Mouse (Mus musculus) limb, embryonic 14.5 days (tissue): Measurements from ENCODE around the gene Ciita. TPM values are rescaled to one million over a fixed set of nuclear protein-coding genes. Genes with fewer than 3 reads are reported as not detected.

ENCODE experiments used
- ATAC-seq: fragments of 200-750 bp; cut with Nextera tagmentation; 2 replicates; pipeline ENCODE4 v1.8.0; 2017; ENCODE audit warnings: low read depth, moderate number of reproducible peaks, moderate TSS enrichment; ENCODE audit not compliant: low FRiP score
- DNase-seq: peaks from one replicate; pipeline ENCODE4 v3.0.0-alpha.2; 2015; ENCODE audit warnings: low spot score
- H3K27ac ChIP-seq: fragments of 300-500 bp; sonication (generic); replicated peaks from 2 replicates; pipeline ENCODE4 v1.5.1; 2014; ENCODE audit warnings: low read depth, mild to moderate bottlenecking, low read length, moderate library complexity, mixed read lengths
- H3K27me3 ChIP-seq: fragments of 300-500 bp; sonication (generic); 2 replicates; pipeline ENCODE4 v1.6.1; 2014; ENCODE audit warnings: low read length, mixed read lengths; ENCODE audit not compliant: control insufficient read depth, insufficient read depth
- H3K36me3 ChIP-seq: fragments of 300-500 bp; sonication (generic); 2 replicates; pipeline ENCODE4 v1.6.1; 2014; ENCODE audit warnings: mild to moderate bottlenecking, low read length, moderate library complexity, mixed read lengths; ENCODE audit not compliant: control insufficient read depth, insufficient read depth
- H3K4me1 ChIP-seq: fragments of 300-500 bp; sonication (generic); 2 replicates; pipeline ENCODE4 v1.6.1; 2014; ENCODE audit warnings: antibody characterized with exemption, low read length, mixed read lengths; ENCODE audit not compliant: control insufficient read depth, insufficient read depth
- H3K4me2 ChIP-seq: fragments of 300-500 bp; sonication (generic); replicated peaks from 2 replicates; pipeline ENCODE4 v1.6.1; 2014; ENCODE audit warnings: low read depth, mild to moderate bottlenecking, low read length, moderate library complexity; ENCODE audit not compliant: severe bottlenecking
- H3K4me3 ChIP-seq: fragments of 300-500 bp; sonication (generic); replicated peaks from 2 replicates; pipeline ENCODE4 v1.5.1; 2014; ENCODE audit warnings: low read length
- H3K9ac ChIP-seq: fragments of 300-500 bp; sonication (generic); 2 replicates; pipeline ENCODE4 v1.6.1; 2014; ENCODE audit warnings: mild to moderate bottlenecking, low read depth, low read length, moderate library complexity; ENCODE audit not compliant: severe bottlenecking
- H3K9me3 ChIP-seq: fragments of 300-500 bp; sonication (generic); 2 replicates; pipeline ENCODE4 v1.6.1; 2016; ENCODE audit warnings: low read length; ENCODE audit not compliant: control insufficient read depth
- POLR2A ChIP-seq: fragments of 200-500 bp; IDR thresholded peaks from 2 replicates; pipeline ENCODE4 v1.8.0; 2012; ENCODE audit warnings: inconsistent platforms, mild to moderate bottlenecking, moderate library complexity, borderline replicate concordance; ENCODE audit not compliant: insufficient read depth, insufficient read length; ENCODE audit errors: extremely low read depth
- WGBS: fragments of 180-500 bp; shearing (Covaris S2); extraction: QIAGEN DNeasy Blood & Tissue Kit; methylation state at CpG from one replicate; pipeline ENCODE4 v1.1.7; 2014; 5-methylcytosine and 5-hydroxymethylcytosine counted together
- polyA plus RNA-seq, 2 experiments: library from polyadenylated mRNA; depleted of rRNA in 1 of 2; stranded (reverse) in 1 of 2; unstranded in 1 of 2; fragments of >200 nt; fragmentation: Nextera tagmentation in 1 of 2; extraction: Ambion mirVana in 1 of 2; gene quantifications; 2 replicates each; pipeline versions ENCODE4 v1.2.1 to v1.2.3; 2012 to 2014

Ciita gene
- polyA plus RNA-seq, 2 experiments, result 0.10 to 0.44 TPM

- DNase-seq, result no peak
- H3K4me2 ChIP-seq, result no peak overlapping the region
- no peak overlapping the region for H3K4me3 ChIP-seq
- H3K27me3 ChIP-seq, result 0 out of 2 replicates have a peak, but pooled peaks cover 9% of the 10 kb centered on the region
- no peak for ATAC-seq
- no peaks in the 10 kb centered on the region for H3K9me3 ChIP-seq
- TF ChIP-seq POLR2A, result no peak
- H3K36me3 ChIP-seq, result no peaks in the 10 kb centered on the region
- no peak overlapping the region for H3K9ac ChIP-seq
- 0 out of 2 replicates have a peak, but pooled peaks cover 3% of the 10 kb centered on the region for H3K4me1 ChIP-seq
- WGBS, result 88% methylated on average over 4 of the region's 4 CpGs
- H3K27ac ChIP-seq, result no peak overlapping the region
Measured at GRCm38 (mm10) chr16:10491716-10492115, 11.9 kb downstream of the Ciita start.

GRCm38 (mm10) chr16:10492587-10492986, 12.7 kb downstream of the Ciita start:
- no peak for ATAC-seq
- DNase-seq, result no peak
- H3K27ac ChIP-seq, result no peak overlapping the region
- H3K4me1 ChIP-seq, result 0 out of 2 replicates have a peak, but pooled peaks cover 3% of the 10 kb centered on the region
- H3K4me2 ChIP-seq, result no peak overlapping the region
- 78% methylated on average over 3 of the region's 3 CpGs for WGBS
- no peaks in the 10 kb centered on the region for H3K9me3 ChIP-seq
- no peak overlapping the region for H3K9ac ChIP-seq
- H3K27me3 ChIP-seq, result 0 out of 2 replicates have a peak, but pooled peaks cover 9% of the 10 kb centered on the region
- no peak for TF ChIP-seq POLR2A
- no peaks in the 10 kb centered on the region for H3K36me3 ChIP-seq
- no peak overlapping the region for H3K4me3 ChIP-seq

GRCm38 (mm10) chr16:10495824-10496298, 16.0 kb downstream of the Ciita start:
- Histone ChIP-seq H3K4me1 (no peaks in the 10 kb centered on the region), H3K9ac (no peak overlapping the region), H3K27me3 (0 out of 2 replicates have a peak, but pooled peaks cover under 1% of the 10 kb centered on the region), H3K36me3 (no peaks in the 10 kb centered on the region), H3K4me3 (no peak overlapping the region), H3K4me2 (no peak overlapping the region), H3K27ac (no peak overlapping the region), H3K9me3 (no peaks in the 10 kb centered on the region)
- ATAC-seq (no peak), DNase-seq (no peak)
- 77% methylated on average over 2 of the region's 2 CpGs for WGBS
- no peak for TF ChIP-seq POLR2A

DNA sequence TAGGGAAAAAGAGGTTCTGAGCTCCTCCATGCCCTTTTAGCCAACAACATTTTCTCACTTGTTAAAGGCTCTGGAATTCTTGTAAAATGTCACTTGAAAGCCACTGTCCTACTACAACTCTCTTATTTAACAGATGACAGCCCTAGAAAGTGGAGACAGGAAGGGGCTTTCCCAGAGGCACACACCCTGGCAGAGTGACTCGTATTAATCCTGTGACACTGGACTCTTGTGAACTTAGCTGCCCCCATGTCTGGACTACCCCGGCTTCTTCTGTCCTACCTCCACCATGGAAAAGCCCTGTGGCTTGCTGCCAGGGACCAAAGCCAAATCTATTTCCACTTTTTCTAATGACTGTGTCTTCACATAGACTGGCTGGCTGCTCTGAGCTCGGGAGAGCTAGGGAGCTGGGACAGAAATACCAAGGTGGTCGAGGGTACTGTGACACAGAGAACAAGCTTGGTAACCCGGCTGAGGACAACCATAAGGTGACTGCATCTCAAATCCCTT, 18.3 kb downstream of the Ciita start:
- H3K4me1 ChIP-seq, result no peaks in the 10 kb centered on the region
- no peaks in the 10 kb centered on the region for H3K36me3 ChIP-seq
- 58% methylated on average over 5 of the region's 5 CpGs for WGBS
- H3K27me3 ChIP-seq, result no peaks in the 10 kb centered on the region
- H3K4me3 ChIP-seq, result no peak overlapping the region
- H3K9me3 ChIP-seq, result no peaks in the 10 kb centered on the region
- no peak overlapping the region for H3K4me2 ChIP-seq
- no peak overlapping the region for H3K27ac ChIP-seq
- DNase-seq (no peak), ATAC-seq (no peak)
- H3K9ac ChIP-seq, result no peak overlapping the region
- no peak for TF ChIP-seq POLR2A

GRCm38 (mm10) chr16:10499122-10499521, 19.3 kb downstream of the Ciita start:
- no peaks in the 10 kb centered on the region for H3K36me3 ChIP-seq
- no peaks in the 10 kb centered on the region for H3K4me1 ChIP-seq
- H3K9ac ChIP-seq, result no peak overlapping the region
- TF ChIP-seq POLR2A, result no peak
- no peak overlapping the region for H3K4me2 ChIP-seq
- no peak overlapping the region for H3K27ac ChIP-seq
- 48% methylated on average over 1 of the region's 1 CpGs for WGBS
- DNase-seq (no peak), ATAC-seq (no peak)
- H3K4me3 ChIP-seq, result no peak overlapping the region
- no peaks in the 10 kb centered on the region for H3K27me3 ChIP-seq
- H3K9me3 ChIP-seq, result no peaks in the 10 kb centered on the region
